Mouse (Mus musculus) effector memory CD4-positive, alpha-beta T cell, adult 7 months (primary cell): ENCODE measurements around the gene Yme1l1. TPM values are rescaled to one million over a fixed set of nuclear protein-coding genes. Genes with fewer than 3 reads are reported as not detected.

Experiments used
- polyA plus RNA-seq: library from polyadenylated mRNA; unstranded; fragments of 100-300 nt; shearing (Covaris generic); gene quantifications from one replicate; pipeline ENCODE4 v1.2.1, GENCODE M21; 2017

The Yme1l1 gene
- polyA plus RNA-seq: 64.6 TPM

DNA sequence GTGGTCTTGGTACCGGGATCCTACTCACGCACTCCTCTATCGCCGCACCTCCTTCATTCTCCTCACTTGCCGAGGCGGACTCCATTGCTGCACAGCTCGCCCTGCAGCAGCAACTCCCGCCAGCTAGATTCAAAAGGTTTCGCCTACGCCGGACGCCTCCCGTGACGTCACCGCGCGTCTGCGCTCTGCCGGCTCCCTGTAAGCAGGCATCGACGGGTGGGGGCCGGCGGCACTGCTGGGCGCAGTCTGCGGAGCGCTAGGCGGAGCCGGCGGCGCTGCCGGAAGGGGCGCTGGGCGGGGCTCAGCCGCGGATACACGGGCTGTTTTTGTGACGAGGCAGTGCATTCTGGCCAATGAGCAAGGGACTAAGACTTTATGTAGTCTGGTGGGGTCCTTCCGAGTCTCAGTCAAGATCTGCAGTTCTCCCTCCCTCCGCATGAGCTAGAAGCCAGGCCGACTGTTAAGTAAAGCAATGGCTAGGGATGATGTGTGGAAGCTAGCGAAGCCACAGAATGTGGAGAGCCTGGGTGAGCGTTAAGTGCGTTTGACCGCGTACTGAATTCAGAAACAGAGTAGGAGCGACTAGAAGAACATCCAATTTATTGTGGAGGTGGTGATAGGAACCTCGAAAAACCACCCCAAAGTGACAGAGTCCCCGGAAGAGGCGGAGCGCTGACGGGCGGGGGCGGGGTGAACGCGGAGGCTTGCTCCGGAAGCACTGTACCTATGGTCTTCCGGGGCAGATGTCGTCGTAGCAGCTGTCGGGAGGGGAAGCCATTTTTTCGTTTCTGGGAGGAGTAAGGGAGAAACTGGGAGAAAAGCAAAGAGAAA lies at the start of gene Yme1l1, which contains the start of gene Mastl:
Gene Yme1l1, plus strand, starts transcription at position 593 of the 831 bp plus-strand sequence.
Gene Mastl, minus strand, starts transcription at position 248 of the 831 bp plus-strand sequence.

DNA sequence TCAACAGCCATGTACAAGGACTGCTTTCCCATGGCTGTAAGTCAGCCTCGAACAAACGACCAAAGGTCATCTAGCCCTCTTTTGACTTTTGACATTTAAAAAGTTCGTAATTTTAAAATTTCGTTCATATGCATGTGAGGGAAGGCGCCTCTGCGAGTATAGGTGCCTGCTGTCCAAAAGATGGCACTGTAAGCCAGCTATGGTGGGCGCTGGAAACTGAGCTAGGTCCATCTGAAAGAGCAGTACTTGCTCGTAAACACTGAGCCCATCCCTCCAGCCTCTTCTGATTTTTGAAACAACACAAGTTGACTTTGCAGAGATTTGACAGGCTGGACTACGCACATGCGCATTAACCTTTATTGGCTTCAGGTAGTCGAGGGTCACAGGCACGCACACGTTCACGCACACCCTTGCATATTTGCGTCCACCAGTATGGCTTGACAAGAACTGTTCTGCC lies 50.9 kb downstream of the Yme1l1 start, which contains the start of gene 4931423N10Rik:
Gene 4931423N10Rik, plus strand, starts transcription at position 407 of the 457 bp plus-strand sequence.

Other genes starting within 250 kb of the Yme1l1 start
- 152 TPM for gene Abi1, start 116.1 kb upstream of the Yme1l1 start, polyA plus RNA-seq
- gene Acbd5, start 88.2 kb upstream of the Yme1l1 start, polyA plus RNA-seq: 62.3 TPM
- 0.10 TPM for gene Mastl, start 345 bp upstream of the Yme1l1 start, polyA plus RNA-seq
- not detected for gene 4931423N10Rik, start 51.1 kb downstream of the Yme1l1 start, polyA plus RNA-seq
- not detected for gene Nxph2, start 164.9 kb downstream of the Yme1l1 start, polyA plus RNA-seq